Mouse (Mus musculus): ENCODE measurements at regions not wholly inside any gene's neighbourhood (a gene's known extent, or its start where the extent isn't known, plus 50 kb on each side); places are given as distances from the start of the nearest gene placed in this dataset.
A peak's percentile ranks its signal among the peaks of the same experiment; 100 is the strongest.

- DNase-seq (ENCODE audit: low spot score in 2 of 2) = no peak
These were observed 243.4 kb upstream of the Brinp1 start for GRCm38 (mm10) chr4:69197577-69197976.

GRCm38 (mm10) chr4:69196094-69196493, 241.9 kb upstream of the Brinp1 start:
- no peak for DNase-seq (ENCODE audit: low spot score in 2 of 2)

DNA sequence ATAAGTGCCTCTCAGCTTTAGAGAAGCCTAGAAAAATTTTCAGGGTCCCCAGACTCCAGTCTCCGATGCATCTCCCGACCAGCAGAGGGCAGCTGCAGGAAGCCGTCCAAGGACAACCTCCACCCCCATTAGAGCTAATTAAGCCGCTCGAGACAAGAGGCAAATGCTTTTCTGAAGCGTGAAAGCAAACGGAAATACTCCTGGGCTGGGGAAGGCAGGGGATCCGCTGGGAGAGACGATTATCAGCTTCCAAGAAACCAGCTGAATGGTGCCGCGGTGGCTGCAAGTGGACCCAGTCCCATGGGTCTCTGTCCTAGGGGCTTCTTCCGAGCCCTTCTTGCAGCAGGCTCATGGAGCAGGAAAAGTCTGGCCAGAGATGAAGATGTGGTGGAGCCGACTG, 241.4 kb upstream of the Brinp1 start:
- peak; percentile 72 to 85 for DNase-seq (ENCODE audit: low spot score in 2 of 2)
